Mouse (Mus musculus): ENCODE measurements around the gene Coro7. TPM values are rescaled to one million over a fixed set of nuclear protein-coding genes. Genes with fewer than 3 reads are reported as not detected.

The Coro7 gene
- polyA plus RNA-seq, 1 experiment from 2014 or later = 10.3 TPM

DNA sequence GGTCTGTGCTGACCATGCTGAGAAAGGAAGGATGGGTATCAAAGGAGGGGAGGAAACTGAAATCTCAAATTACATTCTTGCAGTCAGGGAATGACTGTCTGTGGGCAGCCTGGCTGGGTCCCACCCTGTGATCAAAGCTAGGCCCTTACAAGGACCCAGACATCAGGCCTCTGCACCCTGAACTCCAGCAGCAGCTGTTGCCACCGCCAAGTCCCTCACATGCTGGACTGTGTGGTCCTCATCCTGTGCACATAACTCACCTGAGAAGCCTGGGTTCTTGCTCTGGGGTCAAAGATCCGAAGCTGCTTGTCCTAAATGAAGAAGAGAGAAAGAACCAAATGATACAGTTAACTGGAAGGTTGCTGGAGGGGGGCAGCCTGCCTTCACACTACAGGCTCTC is 18.0 kb downstream of the Coro7 start:
- no peaks in the 10 kb centered on the region for H3K4me1 ChIP-seq (ENCODE audit: insufficient read depth)
- DNase-seq = no peak
- H3K27me3 ChIP-seq (ENCODE audit: insufficient read depth, low read length) = no peaks in the 10 kb centered on the region
- no peak overlapping the region for H3K4me3 ChIP-seq (ENCODE audit: low read depth, low read length)
- no peak overlapping the region for H3K4me2 ChIP-seq (ENCODE audit: low read depth, low read length)
- no peaks in the 10 kb centered on the region for H3K9me3 ChIP-seq (ENCODE audit: low read length)
- H3K9ac ChIP-seq (replicated peaks) = no peak overlapping the region
- no peak overlapping the region for H3K27ac ChIP-seq (ENCODE audit: low read depth)
- no peak for TF ChIP-seq CTCF (IDR thresholded peaks at IDR 0.05; ENCODE audit: low read depth)
- TF ChIP-seq EP300 (IDR thresholded peaks at IDR 0.05; ENCODE audit: low read depth) = no peak
- ATAC-seq = no peak
- 86% methylated on average over 2 of the region's 2 CpGs for WGBS (ENCODE audit: insufficient replicate concordance)
- peaks cover 46% of the 10 kb centered on the region for H3K36me3 ChIP-seq (replicated peaks; ENCODE audit: insufficient read depth, low read length)

GRCm38 (mm10) chr16:4659326-4659725 is 20.3 kb downstream of the Coro7 start:
- ATAC-seq = no peak
- DNase-seq = no peak
- Histone ChIP-seq H3K4me1 (ENCODE audit: insufficient read depth) (peaks cover 8% of the 10 kb centered on the region), H3K4me2 (ENCODE audit: low read depth, low read length) (no peak overlapping the region), H3K9ac (replicated peaks) (no peak overlapping the region), H3K27me3 (ENCODE audit: insufficient read depth, low read length) (no peaks in the 10 kb centered on the region), H3K36me3 (replicated peaks; ENCODE audit: insufficient read depth, low read length) (peaks cover 37% of the 10 kb centered on the region), H3K27ac (ENCODE audit: low read depth) (no peak overlapping the region), H3K4me3 (ENCODE audit: low read depth, low read length) (no peak overlapping the region), H3K9me3 (ENCODE audit: low read length) (no peaks in the 10 kb centered on the region)
- WGBS (ENCODE audit: insufficient replicate concordance) = 59% methylated on average over 2 of the region's 2 CpGs
- TF ChIP-seq CTCF (IDR thresholded peaks at IDR 0.05; ENCODE audit: low read depth) (no peak), EP300 (IDR thresholded peaks at IDR 0.05; ENCODE audit: low read depth) (no peak)

- WGBS (ENCODE audit: insufficient replicate concordance) = 69% methylated on average over 11 of the region's 11 CpGs
Observed at GRCm38 (mm10) chr16:4658781-4659245, 20.8 kb downstream of the Coro7 start.

DNA sequence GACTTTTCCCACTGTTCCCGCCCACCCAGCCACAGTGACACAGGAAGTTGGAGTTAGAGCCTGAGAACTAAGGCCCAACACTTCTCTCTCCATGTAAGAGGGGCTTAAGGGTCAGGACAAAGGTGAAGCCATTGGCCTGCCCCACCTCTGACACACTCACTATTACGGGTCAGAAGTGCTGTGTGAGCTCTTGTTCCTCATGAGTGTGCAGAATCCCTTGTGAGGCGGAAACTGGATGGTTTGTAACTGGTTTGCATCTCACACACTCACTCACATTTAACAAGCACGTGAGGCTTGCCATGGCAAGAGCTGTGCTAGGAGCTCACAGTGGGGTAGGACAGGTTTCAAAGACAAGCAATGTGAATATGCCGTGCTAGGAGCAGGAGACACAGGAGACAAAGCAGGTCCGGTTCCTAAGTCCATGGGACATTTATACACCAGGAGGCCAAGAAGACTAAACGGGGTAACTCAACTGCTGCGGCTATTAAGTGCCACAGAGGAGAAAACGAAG is 23.0 kb downstream of the Coro7 start:
- H3K4me1 ChIP-seq (ENCODE audit: insufficient read depth) = peaks cover 8% of the 10 kb centered on the region
- no peak overlapping the region for H3K9ac ChIP-seq (replicated peaks)
- no peaks in the 10 kb centered on the region for H3K27me3 ChIP-seq (ENCODE audit: insufficient read depth, low read length)
- no peak overlapping the region for H3K4me2 ChIP-seq (ENCODE audit: low read depth, low read length)
- peaks cover 44% of the 10 kb centered on the region for H3K36me3 ChIP-seq (replicated peaks; ENCODE audit: insufficient read depth, low read length)
- 0 out of 2 replicates have a peak overlapping the region, but pooled peaks have one; percentile 4 for H3K27ac ChIP-seq (ENCODE audit: low read depth)
- H3K4me3 ChIP-seq (ENCODE audit: low read depth, low read length) = no peak overlapping the region
- 75% methylated on average over 9 of the region's 9 CpGs for WGBS (ENCODE audit: insufficient replicate concordance)
- TF ChIP-seq EP300 (IDR thresholded peaks at IDR 0.05; ENCODE audit: low read depth) = no peak
- TF ChIP-seq CTCF (IDR thresholded peaks at IDR 0.05; ENCODE audit: low read depth) = no peak
- ATAC-seq = no peak
- no peak for DNase-seq
- no peaks in the 10 kb centered on the region for H3K9me3 ChIP-seq (ENCODE audit: low read length)

More at GRCm38 (mm10) chr16:4658781-4659245, 20.8 kb downstream of the Coro7 start:
- H3K9me3 ChIP-seq (ENCODE audit: low read length) = no peaks in the 10 kb centered on the region
- peaks cover 8% of the 10 kb centered on the region for H3K4me1 ChIP-seq (ENCODE audit: insufficient read depth)
- H3K9ac ChIP-seq (replicated peaks) = no peak overlapping the region
- peaks cover 40% of the 10 kb centered on the region for H3K36me3 ChIP-seq (replicated peaks; ENCODE audit: insufficient read depth, low read length)
- H3K4me2 ChIP-seq (ENCODE audit: low read depth, low read length) = no peak overlapping the region
- H3K27me3 ChIP-seq (ENCODE audit: insufficient read depth, low read length) = no peaks in the 10 kb centered on the region
- H3K27ac ChIP-seq (ENCODE audit: low read depth) = no peak overlapping the region
- TF ChIP-seq CTCF (IDR thresholded peaks at IDR 0.05; ENCODE audit: low read depth) (no peak), EP300 (IDR thresholded peaks at IDR 0.05; ENCODE audit: low read depth) (no peak)
- DNase-seq (peak; percentile 12), ATAC-seq (no peak; the same call in 1 of the 2 replicates)
- no peak overlapping the region for H3K4me3 ChIP-seq (ENCODE audit: low read depth, low read length)

DNA sequence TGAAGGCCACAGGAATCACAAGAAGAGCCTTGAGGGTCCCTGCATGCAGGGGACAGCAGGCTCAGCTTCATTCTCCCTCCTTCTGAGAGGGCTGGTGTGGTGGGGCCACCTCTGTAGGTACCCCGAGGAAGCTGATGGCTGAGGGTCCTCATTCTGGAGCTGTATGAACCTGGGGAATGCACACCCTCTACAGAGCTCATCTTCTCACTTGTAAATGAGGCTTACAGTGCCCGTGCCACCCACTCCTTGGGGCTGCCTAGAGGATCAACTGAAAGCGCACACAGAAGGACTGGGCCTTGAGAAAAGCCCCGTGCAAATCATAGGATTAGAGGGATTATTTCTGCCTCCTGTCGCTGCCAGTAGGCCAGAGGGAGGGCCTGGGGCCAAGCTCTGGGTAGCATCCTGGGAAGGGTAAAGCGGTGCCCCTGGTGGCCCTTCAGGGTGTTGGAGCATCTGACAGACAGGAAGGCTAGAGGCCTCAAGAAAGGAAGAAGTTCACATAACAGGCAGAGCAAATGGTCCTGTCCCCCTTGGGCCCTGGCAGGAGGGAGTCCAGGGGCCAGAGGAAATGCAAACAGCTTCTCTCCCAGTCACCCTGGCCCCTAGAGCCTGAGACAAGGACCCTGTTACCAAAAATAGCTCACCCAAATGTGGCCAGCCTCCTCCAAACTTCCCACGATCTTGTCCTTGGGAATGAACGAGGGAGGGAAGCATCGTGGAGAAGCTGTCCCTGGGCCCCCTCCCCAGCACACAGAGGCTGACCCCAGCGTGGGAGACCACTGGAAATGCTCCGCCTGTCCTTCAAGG is 23.6 kb downstream of the Coro7 start:
- WGBS (ENCODE audit: insufficient replicate concordance) = 37% methylated on average over 11 of the region's 11 CpGs
- Histone ChIP-seq H3K27me3 (ENCODE audit: insufficient read depth, low read length) (no peaks in the 10 kb centered on the region), H3K36me3 (replicated peaks; ENCODE audit: insufficient read depth, low read length) (peaks cover 47% of the 10 kb centered on the region), H3K9me3 (ENCODE audit: low read length) (no peaks in the 10 kb centered on the region), H3K4me1 (ENCODE audit: insufficient read depth) (peaks cover 8% of the 10 kb centered on the region), H3K9ac (replicated peaks) (peak overlapping the region; percentile 16; the same call in 1 of the 2 replicates), H3K4me3 (ENCODE audit: low read depth, low read length) (no peak overlapping the region), H3K27ac (ENCODE audit: low read depth) (0 out of 2 replicates have a peak overlapping the region, but pooled peaks have one; percentile 4), H3K4me2 (ENCODE audit: low read depth, low read length) (no peak overlapping the region)
- TF ChIP-seq EP300 (IDR thresholded peaks at IDR 0.05; ENCODE audit: low read depth) = no peak
- peak; percentile 28; the same call in 1 of the 2 replicates for TF ChIP-seq CTCF (IDR thresholded peaks at IDR 0.05; ENCODE audit: low read depth)
- ATAC-seq = no peak
- DNase-seq = no peak

DNA sequence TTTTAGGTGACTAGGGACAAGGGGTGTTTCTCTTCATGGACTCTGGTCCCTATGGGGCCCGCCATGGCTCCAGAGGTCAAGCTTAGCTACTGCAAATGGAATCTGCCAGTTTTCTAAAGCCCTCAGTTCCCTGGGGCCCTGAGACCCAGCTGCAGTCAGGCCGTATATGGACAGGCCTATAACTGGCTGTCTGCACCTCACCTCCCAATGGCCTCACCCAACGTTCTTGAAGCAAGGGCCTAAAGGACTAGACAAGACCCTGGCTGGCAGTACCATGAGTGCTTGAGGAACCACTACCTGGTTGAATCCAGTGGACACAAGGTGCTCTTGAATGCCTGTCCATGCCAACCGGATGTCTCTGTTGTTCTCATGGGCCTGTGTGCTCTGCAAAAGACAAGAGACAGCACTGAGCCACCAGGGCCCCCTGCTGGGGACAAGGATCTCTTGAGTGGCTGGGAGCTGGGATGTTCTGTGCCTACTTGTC is 24.3 kb downstream of the Coro7 start:
- H3K9ac ChIP-seq (replicated peaks) = peak overlapping the region; percentile 16; the same call in 1 of the 2 replicates
- H3K4me2 ChIP-seq (ENCODE audit: low read depth, low read length) = 0 out of 2 replicates have a peak overlapping the region, but pooled peaks have one; percentile 6
- H3K27ac ChIP-seq (ENCODE audit: low read depth) = peak overlapping the region; percentile 55; the same call in 1 of the 2 replicates
- no peaks in the 10 kb centered on the region for H3K9me3 ChIP-seq (ENCODE audit: low read length)
- no peak for TF ChIP-seq EP300 (IDR thresholded peaks at IDR 0.05; ENCODE audit: low read depth)
- peak; percentile 51 for TF ChIP-seq CTCF (IDR thresholded peaks at IDR 0.05; ENCODE audit: low read depth)
- H3K4me3 ChIP-seq (ENCODE audit: low read depth, low read length) = no peak overlapping the region
- DNase-seq (no peak), ATAC-seq (peak; percentile 57)
- peaks cover 8% of the 10 kb centered on the region for H3K4me1 ChIP-seq (ENCODE audit: insufficient read depth)
- 63% methylated on average over 4 of the region's 4 CpGs for WGBS (ENCODE audit: insufficient replicate concordance)
- H3K27me3 ChIP-seq (ENCODE audit: insufficient read depth, low read length) = no peaks in the 10 kb centered on the region
- peaks cover 50% of the 10 kb centered on the region for H3K36me3 ChIP-seq (replicated peaks; ENCODE audit: insufficient read depth, low read length)
